Mouse (Mus musculus) spleen, postnatal 10 days (tissue): ENCODE measurements around the gene Grk6.

Source experiments
- DNase-seq, 2 experiments: peaks; one replicate each; pipeline ENCODE4 v3.0.0; 2021 to 2022; ENCODE audit warnings: low spot score in 2 of 2

The Grk6 gene

DNA sequence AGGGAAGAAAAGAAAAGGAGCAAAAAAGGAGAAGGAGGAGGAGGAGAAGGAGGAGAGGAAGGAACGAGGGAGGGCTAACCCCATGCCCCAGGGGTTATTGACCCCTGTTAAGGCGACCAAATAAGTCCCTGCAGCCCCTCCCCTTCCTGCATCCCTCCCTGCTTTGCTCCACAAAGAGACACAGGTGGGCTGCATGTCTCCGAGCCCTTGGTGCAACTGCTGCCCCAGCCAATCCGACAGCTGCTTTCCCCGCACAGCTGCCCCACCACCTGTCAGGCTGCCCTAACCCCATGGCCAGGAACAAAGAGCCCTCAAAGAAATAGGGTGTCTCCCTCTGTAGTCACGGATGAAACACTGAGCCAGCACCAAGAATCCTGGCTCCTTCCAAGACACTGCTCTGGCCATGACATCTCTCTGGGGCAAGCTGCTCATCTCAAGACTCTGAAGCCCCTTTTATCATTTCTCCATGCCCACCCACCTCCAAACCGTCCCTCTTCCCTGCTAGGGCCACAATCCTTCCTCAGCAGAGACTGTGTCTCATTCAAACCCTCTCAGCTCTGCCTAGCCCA lies 39.7 kb downstream of the Grk6 start:
- no peak for DNase-seq

DNA sequence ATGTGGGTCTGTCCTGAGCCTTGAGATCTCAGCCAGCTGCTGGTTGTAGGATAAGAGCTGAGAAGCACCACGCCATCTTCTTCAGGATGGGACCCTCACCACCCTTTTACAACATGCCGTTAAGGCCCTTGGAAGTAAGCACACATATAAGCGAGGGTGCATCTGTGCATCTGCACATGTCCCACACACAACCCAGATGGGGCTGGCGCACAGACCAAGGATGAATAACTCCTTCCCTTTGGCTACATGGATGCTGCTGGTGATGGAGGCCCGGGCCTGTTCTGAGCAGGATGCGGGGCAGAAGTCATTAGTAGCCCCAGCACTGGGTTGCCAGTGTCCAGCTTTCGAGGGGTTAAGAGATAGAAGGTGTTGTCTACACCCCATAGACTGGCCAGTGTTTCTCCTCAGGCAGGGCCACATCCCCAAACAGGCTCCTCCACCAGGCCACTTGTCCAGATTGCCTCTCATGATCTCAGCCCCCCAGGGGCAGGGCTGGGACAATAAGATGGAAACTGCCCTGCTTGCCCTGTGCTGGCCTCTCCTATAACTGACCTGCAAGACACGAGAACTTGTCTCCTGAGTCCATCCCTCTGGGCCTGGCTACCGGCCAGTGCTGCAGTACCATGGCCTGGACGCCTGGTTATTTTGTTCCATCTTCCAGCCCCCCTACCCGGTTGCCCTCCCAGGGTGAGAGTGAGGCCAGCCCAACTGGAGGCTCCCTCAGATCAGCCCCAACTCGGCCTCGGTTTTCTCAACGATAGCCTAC lies 41.3 kb downstream of the Grk6 start:
- DNase-seq: no peak

DNA sequence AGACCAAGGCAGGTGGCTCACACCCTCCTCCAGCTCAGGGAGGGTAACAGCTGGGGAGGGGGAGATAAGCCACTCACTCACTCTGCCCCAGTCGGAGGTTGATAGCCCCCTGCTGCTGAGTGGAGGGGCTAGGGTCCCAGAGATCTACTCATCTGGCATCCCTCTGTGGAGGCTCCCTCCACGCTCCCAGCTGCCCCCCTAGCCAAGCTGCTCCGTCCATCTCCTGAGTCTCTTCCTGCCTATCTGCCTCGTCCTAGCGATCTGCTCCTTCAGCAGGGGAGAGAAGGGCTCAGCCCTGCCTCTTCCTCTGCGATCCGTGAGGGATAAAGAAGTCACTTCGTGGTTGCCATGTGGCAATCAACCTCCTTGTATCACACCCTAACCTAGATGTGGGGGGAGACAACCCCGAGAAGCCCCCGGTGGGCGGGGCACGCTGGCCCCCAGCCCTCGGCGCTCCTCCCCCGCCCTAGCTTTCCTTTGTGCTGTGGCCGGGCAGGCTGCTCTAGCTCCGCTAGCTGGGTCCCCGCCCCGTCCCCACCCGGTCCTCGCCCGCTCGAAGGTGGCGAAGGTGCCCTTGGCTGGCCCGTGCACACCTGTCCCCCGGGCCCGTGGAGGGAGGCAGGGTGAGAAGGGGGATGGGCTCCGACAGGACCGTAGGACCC lies 42.2 kb downstream of the Grk6 start:
- DNase-seq: no peak

DNA sequence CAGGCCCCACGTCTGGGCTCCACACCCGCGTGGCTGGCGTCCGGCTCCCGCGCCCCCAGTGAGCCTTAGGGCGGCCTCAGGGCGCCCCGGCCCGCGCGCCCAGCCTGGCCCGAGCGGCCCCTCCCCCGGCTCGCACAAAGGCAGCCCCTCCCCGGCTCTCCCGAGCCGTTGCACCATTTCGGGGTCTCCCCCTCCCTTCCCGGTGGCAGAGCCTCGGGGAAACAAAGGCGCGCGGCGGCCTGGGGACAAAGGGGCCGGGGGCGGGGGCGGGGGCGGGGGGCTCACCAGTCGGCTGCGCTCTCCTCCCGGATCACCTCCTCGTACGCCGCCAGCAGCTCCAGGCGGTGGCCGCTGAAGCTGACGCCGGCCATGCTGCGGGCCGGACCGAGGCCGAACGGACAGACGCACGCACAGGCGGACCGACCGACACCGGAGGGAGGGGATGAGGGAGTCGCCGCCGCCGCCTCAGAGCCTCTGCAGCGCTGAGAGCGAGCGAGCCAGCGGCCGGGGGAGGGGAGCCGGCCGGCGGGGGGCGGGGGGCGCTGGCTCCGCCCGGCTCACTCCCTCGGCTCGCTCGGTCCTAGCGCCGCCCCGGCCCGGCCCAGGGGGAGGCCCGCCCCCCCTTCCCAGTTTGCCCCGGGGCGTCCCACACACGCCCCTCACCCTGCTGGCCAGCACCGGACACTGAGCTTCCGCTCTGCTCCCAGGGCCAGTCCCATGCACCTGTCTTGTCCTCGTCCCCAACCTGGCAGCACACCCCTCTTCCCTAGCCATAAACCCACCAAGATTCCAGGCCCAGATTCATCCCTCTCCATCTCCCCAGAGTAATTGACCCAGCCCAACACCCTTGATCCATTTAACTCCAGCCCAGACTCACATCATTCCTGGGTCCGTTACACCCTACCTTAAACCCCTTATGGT lies 43.0 kb downstream of the Grk6 start, which contains the start of gene Dbn1:
Dbn1 (minus strand) TSS at position 534 of the 921 bp plus-strand sequence.
- no peak for DNase-seq

DNA sequence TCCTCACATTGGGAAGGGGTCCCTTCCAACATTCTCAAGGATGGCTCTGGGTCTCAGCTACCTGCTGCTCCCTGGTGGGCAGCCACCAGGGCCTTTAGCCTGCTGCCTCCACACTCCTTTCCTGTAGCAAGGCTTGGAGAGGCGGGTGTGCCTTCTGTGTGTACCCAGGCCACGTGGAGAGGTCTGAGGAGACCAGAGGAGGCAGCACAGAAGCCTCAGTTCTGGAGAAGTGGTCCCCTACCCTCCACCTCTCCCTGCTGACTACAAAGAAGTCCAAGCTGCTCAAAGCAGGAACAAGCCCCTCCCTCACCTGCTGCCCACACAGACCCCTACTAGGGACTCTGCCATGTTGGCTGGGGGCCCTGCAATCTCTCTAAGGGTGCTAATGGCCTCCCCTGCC lies 49.4 kb downstream of the Grk6 start:
- DNase-seq: no peak

DNA sequence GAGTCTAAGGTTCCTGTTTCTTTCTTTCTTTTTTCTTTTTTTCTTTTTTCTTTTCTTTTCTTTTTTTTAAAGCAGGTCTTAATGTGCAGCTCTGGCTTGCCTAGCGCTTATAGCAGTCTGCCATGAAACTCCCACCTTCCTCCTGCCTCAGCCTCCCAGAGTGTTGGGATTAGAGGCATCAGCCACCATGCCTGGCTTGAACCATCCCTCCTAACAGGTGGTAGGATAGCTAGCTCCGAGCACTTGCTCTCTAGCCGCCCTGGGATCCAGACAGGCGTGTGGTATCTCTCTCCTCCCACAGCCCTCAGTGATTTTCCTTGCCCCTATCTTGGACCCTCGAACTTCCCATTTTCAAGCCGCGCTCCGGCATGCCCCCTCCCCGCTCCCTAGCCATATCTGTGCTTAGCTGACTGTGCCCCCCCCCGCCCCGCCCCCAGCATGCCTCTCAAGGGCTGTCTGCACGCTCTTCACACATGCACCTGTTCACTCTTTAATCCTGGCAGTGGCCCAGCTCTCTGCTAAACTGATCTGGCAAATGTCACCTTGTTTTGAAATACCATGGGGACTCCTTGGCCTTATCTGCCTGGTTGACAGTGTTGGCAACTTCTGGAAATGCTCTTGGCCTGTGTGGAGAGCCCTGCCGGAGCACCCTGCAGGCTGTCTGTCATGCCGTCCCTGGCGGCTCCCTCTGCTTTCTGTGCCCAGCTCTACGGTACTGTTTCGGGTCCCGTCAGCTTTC lies 50.2 kb downstream of the Grk6 start:
- DNase-seq: no peak

DNA sequence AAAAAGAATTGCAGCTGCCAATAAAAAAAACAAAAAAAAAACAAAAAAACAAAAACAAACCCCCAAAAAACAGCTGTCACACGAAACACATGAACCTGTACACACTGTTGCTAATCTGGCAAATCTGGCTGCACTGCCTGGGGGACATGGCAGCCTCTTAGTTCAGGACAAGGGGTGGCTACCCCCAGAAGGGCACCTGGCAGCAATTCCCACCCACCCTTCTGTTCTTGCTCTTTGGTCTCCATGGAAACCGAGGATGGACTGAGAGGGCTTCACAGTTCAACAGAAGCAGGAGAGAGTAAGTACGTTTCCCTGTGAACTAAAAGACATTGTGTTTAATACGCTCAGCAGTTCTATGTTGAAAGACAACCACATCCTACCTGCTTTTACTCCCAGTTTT lies 50.8 kb downstream of the Grk6 start:
- no peak for DNase-seq

DNA sequence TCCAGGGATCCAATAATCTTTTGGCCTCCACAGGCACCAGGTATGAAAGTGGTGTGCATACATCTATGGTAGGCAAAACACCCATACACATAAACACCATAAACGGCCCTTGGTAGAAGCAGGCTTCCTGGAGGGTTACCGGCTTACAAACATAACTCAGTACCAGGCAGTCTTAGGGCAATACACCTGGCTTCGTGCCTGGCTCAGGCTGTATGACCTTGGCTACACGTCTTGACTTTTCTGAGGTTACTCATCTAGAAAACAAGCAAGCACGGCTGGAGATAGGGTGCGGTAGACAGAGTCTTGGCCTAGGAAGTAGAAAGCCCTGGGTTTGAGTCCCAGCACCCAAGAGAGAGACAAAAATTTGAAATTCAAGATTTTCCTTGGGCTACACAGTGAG lies 51.8 kb downstream of the Grk6 start:
- no peak for DNase-seq

DNA sequence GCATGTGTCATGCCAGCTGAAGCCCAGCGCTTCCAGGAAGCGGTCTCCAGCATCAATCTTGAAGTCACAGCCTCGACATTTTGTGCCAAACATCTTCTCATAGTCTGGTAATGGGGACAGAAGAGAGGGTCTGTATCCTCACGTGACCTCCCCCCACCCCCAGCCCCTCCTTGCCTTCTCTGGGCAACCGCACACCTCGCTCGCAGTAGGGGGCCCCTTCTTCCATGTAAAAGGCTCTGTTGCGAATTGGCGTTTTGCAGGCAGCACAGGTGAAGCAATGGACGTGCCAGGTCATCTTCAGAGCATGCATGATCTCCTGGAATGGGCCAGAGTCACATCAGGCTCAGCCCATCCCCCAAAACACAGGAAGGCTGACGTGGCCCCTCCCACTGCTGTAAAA lies 54.0 kb downstream of the Grk6 start:
- no peak for DNase-seq

DNA sequence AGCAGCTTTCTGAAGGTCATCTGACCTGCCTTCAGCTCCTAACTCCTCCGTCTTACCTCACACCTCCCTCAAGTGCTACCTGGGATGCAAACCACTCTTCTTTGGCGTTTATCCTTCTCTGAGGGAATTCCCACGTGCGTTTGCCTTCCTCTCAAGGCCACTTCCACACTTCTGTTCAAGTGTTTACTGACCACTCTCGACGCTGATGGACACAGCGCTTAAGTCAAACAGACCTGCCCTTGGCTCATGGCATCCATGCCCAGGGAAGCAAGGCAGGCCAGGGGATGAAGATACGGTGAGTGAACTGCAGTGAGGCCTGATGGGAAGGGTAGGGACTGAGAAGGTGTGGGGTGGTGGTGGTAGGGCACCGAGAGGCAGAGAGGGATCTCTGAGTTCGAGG lies 55.7 kb downstream of the Grk6 start:
- DNase-seq: no peak

DNA sequence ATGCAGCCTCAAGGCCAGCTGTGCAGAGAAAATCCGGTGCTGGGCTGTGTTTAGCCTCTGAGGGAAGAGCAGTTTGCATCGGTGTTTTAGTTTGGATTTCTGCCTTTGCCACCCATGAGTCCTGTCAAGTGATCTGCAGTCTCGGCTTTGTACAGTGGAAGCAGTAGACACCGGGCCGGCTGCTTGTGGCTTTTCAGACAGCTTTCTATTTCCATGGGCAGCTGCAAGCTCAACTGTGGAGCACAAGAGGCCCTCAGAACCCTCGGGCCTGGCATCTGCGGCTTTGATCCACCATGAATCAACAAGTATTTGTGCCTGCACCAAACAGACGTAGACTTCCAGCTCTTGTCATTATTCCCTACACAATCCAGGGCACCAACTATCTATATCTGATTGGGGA lies 57.5 kb downstream of the Grk6 start:
- no peak for DNase-seq

DNA sequence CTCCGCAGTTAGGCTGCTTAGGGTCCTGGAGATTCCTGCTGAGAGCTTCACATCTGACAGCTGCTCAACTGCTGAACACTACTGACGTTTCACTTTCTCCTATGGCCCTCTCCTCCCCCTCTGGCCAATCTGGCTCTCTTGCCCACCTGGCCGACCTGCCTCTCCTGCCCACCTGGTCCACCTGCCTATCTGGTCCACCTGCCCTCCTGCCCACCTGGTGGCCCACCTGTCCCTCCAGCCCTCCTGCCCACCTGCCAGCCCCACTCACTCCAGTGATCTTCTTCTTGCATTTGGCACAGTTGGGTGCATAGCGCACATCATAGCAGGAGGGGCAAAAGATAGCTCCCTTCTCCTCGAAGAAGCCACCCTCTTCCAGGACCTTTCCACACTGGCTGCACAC lies 59.5 kb downstream of the Grk6 start:
- DNase-seq: no peak

DNA sequence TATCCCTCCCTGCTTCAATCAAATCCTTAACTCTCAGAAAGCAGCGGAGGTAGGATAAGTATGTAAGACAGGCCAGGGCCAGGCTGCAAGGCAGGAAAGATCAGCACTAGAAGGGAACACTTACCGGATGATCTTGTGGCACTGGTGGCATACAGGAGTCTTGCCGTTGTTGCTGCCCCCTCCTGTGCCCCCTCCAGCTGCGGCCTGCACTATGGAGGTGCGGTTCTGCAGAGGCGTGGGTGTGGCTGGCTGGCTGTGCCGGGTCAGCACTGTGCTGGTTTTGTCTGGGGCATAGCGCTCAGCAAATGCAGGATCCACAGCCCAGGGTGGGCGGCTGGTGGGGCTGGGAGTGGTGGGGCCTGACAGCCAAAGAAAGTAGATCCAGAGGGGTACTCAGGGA lies 60.9 kb downstream of the Grk6 start:
- no peak for DNase-seq

DNA sequence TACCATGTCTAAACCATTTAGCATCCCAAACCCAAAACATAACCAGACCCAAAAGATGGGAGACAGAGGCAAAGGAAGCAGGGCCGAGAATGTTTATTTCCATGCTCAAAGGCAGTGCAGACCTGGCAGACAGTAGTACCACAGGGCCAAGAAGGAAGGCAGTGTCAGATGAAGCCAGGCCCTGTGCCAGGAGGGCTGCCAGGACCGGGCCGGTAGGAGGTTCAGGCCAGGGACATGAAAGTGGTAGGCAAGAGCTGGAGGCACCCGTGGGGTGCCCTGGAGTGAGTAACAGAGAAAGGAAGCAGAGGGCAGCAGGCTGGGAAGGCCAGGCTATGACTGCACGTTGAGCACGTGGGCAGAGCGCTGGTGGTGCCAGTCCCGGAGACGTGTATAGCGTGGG lies 61.8 kb downstream of the Grk6 start:
- DNase-seq: no peak

DNA sequence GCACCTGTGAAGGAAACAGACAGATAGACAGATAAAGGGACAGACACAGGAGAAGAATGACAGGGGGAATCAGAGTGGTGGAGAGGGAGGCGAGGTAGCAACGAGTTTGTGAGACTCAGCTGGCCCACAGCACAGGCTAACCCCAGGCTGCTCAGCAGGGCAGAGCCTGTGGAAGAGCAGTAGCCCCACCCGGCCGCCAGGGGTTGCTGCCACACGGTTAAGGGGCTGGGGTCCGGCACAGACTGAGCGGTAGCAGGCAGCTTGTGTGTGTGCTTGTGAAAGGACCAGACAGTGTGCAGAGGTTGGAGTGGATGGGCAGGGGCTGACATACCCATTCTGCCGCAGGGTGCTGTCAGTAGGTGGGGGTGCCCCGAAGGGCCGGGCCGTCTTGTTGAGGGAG lies 63.0 kb downstream of the Grk6 start:
- DNase-seq: no peak

DNA sequence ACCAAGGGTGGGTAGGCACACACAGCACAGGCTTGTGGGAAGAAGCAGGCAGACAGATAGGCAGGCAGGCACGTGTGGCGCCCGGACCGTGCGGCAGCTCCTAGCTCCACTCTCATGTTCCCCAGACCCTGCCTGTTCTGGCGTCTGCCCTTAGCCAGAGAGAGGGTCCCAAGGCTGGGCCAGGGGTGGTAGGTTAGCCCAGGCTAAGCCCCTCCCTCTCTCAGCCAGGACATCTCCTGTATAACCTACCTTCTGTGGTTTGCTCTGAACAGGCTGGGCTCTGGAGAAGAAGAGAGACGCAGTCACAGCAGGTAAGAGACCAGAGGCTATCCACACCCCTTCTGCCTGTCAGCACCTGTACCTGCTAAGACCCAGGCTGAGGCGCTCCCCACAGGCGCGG lies 63.7 kb downstream of the Grk6 start:
- DNase-seq: no peak

DNA sequence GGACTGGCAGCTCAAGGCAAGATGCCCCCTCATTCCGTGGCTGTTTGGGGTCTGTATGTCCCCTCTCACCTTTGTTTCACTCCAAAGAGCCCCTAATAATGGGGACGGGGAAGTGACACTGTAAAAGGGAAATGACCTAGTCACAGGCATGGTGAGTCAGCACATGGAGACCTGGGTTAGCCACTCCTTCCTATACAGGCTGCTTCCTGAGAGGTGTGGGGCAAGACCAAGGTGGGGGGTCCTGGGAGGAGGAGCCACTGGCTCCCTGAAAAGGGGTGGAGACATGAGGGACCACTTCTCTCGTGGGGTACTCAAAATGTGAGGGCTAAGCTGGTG lies 65.4 kb downstream of the Grk6 start:
- no peak for DNase-seq
